Mouse (Mus musculus) embryonic fibroblast, embryonic 13.5 days (primary cell): ENCODE results near the gene Kif2a.

Experiments used
- CTCF ChIP-seq: IDR thresholded peaks from 2 replicates; pipeline ENCODE4 v1.5.1; 2011; ENCODE audit warnings: mild to moderate bottlenecking, control low read depth, low read length, moderate library complexity, borderline replicate concordance; ENCODE audit not compliant: insufficient read depth
- POLR2A ChIP-seq: IDR thresholded peaks from 2 replicates; pipeline ENCODE4 v1.6.1; 2011; ENCODE audit warnings: low read depth, mild to moderate bottlenecking, control low read depth, low read length, moderate library complexity

DNA sequence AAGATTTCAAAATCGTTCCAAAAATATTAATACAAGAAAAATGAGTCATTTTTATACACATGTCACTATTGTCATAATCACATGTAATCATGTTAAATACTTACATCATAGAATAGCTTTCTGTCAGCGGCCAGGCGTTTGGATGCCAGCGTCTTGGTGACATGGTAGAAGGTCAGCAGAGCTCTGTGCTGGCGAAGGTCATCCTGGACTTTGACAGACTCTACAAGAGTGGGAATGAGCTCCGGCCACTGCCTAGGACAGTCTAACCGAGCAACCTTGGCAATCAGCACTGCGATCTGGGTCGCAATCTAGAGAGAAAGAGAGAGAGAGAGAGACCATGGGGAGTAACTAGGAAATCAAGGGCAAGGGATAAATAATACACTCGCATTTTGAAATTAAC is 111.8 kb downstream of the Kif2a start:
- TF ChIP-seq POLR2A (no peak), CTCF (no peak)
